Mouse (Mus musculus): Measurements from ENCODE around the gene Noxred1. TPM values are rescaled to one million over a fixed set of nuclear protein-coding genes. Genes with fewer than 3 reads are reported as not detected.

The Noxred1 gene
- total RNA-seq (2023): under 1 TPM; 0.67 to 0.95 TPM

DNA sequence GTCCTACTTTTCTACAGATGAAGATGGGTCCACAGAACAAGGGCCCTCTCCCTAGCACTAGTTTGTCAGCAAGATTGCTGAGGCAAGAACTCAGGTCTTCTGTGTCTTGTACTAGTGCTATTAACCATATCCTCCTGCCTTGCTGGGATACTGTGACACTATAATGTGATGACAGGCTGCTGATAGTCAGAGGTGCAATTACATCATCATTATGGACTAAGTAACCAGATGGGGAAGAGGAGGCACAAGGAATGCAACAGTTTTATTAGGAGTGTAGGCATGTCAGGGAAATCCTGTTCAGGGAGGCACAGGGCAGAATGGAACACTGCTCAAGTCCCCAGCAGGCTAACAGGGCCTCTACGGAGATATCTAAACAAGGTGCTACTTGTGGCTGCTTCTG lies at the start of gene Noxred1:
Gene Noxred1, minus strand, starts transcription at position 101 of the 400 bp plus-strand sequence.

DNA sequence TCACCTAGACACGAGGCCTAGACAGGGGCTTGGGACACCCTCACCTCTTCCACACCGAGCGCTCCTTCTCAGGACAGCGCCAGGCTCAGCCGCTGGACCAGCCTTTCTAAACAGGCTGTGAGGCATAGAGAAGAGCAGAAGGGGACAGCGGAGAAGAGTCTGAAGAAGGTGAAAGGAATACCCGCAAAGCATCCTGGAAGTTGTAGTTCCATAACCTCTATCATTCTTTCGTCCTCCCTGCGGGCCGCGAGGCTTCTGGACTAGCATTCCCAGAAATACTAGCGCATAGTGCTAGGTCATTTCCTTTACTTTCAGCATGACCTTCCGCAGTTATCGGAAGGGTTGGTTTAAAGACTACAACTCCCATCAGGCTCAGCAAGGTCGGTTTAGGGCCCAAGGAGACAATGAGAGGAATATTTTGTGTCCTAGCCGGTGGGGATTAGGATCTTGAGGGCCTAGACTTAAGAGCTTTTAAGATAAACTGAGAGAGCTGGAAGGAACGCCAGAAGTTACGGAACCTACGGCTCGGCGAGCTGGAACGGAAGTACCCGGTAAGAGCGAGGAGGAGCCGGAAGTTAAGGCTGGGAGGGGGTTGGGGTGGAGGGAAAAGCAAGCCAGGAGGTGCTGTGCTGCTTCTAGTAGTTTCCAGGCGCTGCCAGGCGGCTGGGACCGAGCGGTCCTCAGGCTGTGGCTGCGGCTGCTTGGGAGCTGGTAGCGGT lies 27.7 kb upstream of the Noxred1 start, which contains the start of the genes Vipas39 and Ahsa1:
Gene Vipas39, minus strand, starts transcription at position 149 of the 719 bp plus-strand sequence.
Gene Ahsa1, plus strand, starts transcription at position 372 of the 719 bp plus-strand sequence.

DNA sequence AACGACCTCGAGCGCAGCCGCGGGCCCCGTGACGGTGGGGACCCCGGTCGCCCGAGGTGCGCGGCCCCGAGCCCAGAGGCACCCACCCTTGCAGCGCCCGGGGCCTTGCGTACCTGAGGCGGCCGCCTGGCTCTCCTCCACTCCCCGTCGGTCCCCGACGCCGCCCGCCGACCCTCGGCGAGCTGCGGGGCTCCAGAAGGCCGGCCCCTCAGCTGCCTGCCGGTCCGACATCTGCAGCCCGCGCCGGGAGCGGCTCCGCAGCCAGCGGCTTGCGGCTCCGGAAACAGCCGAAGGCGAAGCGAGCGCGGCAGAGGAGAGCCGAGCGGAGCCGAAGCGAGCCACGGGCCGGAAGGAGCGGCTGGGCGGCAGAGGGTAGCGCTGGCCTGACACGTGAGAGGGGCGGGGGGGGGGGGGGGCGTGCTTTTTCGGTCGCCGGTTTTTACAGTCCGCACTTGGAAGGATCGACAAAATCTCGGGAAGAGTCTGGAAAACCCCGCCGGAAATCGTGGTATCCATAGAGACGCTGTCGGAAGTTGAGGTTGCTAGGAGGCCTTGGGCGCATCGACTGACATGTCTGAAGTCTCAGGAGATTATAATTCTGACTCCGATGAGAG lies 38.5 kb downstream of the Noxred1 start, which contains the start of gene Tmed8:
Gene Tmed8, minus strand, starts transcription at position 482 of the 614 bp plus-strand sequence.

DNA sequence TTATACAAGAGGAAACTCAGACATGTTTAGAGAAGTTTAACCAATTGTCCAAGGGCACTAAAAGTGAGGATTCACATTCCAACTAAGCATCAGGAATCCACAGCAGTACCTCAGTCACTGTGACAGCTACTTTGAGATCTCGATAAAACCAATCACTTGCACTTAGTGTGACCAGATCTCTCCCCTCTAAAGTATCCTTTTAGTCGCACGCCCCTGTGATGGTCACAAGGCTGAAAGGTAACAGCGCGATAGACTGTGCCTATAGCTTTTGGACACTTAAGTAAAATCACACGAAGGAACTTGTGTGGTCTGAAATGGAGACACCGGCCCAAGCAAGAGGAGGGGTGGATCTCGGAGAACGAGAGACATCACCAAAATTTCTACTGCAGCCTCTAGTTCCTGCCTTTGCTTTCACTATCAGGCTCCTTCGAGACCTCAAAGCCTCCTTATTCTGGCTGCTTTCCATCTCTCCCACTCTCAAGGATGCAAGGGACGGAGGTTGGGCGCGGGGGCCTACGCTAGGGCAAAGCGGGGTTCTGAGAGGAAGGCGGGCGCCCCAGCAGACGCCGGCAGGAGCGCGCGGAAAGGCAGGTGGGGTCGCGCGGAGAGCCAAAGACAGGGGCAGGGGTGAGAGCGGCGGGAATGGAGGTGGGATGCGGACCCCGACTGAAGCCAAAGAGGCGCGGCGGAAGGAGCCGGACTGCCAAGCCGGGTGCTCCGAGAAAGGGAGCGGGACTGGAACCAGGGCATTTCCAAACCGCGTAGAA lies 39.1 kb downstream of the Noxred1 start, which contains the start of gene Samd15:
Gene Samd15, plus strand, starts transcription at position 518 of the 767 bp plus-strand sequence.

Other genes starting within 250 kb of the Noxred1 start
- not detected for gene Zdhhc22, start 248.3 kb downstream of the Noxred1 start, total RNA-seq (2023)
- not detected for gene Tmem63c, start 217.4 kb downstream of the Noxred1 start, total RNA-seq (2023)
- under 1 TPM in 1 of 2 experiments, not detected in 1; 0.71 TPM for gene Ngb, start 136.2 kb downstream of the Noxred1 start, total RNA-seq (2023)
- 10 to 100 TPM; 12.9 to 14.3 TPM for gene Gstz1, start 91.6 kb downstream of the Noxred1 start, total RNA-seq (2023)
- gene Pomt2, start 90.8 kb downstream of the Noxred1 start, total RNA-seq (2023): 1 to 10 TPM; 6.6 to 6.8 TPM
- under 1 TPM in 1 of 2 experiments, not detected in 1; 0.80 TPM for gene Samd15, start 39.0 kb downstream of the Noxred1 start, total RNA-seq (2023)
- 10 to 100 TPM; 14.6 to 17.0 TPM for gene Tmed8, start 38.3 kb downstream of the Noxred1 start, total RNA-seq (2023)
- 10 to 100 TPM; 21.2 to 25.7 TPM for gene Vipas39, start 27.5 kb upstream of the Noxred1 start, total RNA-seq (2023)
- gene Ahsa1, start 27.7 kb upstream of the Noxred1 start, total RNA-seq (2023): 100 to 1,000 TPM; 106 to 119 TPM
- gene Ism2, start 61.0 kb upstream of the Noxred1 start, total RNA-seq (2023): not detected
- gene Sptlc2, start 149.6 kb upstream of the Noxred1 start, total RNA-seq (2023): 10 to 100 TPM; 71.9 to 81.9 TPM
- 10 to 100 TPM; 39.2 to 44.1 TPM for gene Slirp, start 205.2 kb upstream of the Noxred1 start, total RNA-seq (2023)
- gene Alkbh1, start 205.3 kb upstream of the Noxred1 start, total RNA-seq (2023): 10 to 100 TPM; 84.7 to 87.6 TPM
- gene Snw1, start 233.5 kb upstream of the Noxred1 start, total RNA-seq (2023): 10 to 100 TPM; 84.8 to 91.5 TPM

Measured in T-cell, adult 66 days (primary cell).